9 mouse cellular contexts compared by ENCODE assay signal in the genomic region with DNA sequence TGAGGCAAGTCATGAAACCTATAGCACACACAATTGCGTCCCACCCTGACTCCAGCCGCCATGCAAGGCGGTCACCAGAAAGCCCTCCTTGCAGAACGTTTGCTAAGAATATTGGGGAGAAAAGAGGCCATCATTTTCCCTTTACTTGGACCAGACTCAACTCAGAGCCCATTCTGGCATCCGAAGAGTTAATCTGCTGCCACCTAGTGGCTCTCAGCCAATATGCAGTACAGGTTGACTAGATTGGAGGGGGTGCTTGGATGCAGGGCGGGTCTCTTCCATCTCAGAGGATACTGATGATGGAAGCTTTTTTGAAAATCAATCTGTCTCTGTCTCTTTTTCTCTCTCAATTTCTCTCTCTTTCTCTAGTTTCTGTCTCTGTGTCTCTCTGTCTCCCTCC.
DNase-seq lines count a peak whose midpoint lies in the region; ATAC-seq lines count a peak whose summit lies in the region.
"Had no signal": no experiment of that assay in that cellular context is flagged by ENCODE, and none has a peak within 500 bp of the region (broad histone marks: within the 10 kb centered on the region; RNA-seq: fewer than 3 reads in every experiment).

No protein-coding gene starts in this region.

- H3K4me2 ChIP-seq in embryonic facial prominence, embryonic 15.5 days (replicated peaks): 0 out of 2 replicates have a peak overlapping the region, but pooled peaks have one; percentile 45
- H3K4me2 ChIP-seq in hindbrain, embryonic 11.5 days (replicated peaks; ENCODE audit: low read depth, low read length): peak overlapping the region; percentile 26; the same call in 1 of the 2 replicates

- H3K4me3 ChIP-seq in embryonic facial prominence, embryonic 15.5 days (replicated peaks): no peak overlapping the region
- H3K4me3 ChIP-seq in hindbrain, embryonic 11.5 days (ENCODE audit: low read depth, low read length): peak overlapping the region; percentile 14; the same call in 1 of the 2 replicates
- H3K4me3 ChIP-seq: erythroblast, embryonic 14.5 days had no signal

- H3K9ac ChIP-seq in embryonic facial prominence, embryonic 15.5 days: no peak overlapping the region
- H3K9ac ChIP-seq in hindbrain, embryonic 11.5 days (ENCODE audit: low read depth, low read length): no peak overlapping the region

- peaks cover 17% of the 10 kb centered on the region for H3K4me1 ChIP-seq in embryonic facial prominence, embryonic 15.5 days
- no peaks in the 10 kb centered on the region for H3K4me1 ChIP-seq in hindbrain, embryonic 11.5 days (replicated peaks; ENCODE audit: control insufficient read depth, insufficient read depth, low read length)

- no peak for ATAC-seq in embryonic facial prominence, embryonic 15.5 days (ENCODE audit: insufficient number of reproducible peaks, low FRiP score, low TSS enrichment, low read depth)
- peak; percentile 93 for ATAC-seq in hindbrain, embryonic 11.5 days (ENCODE audit: low FRiP score)

- intact Hi-C loops in gastrocnemius, postnatal 36 days (cut with DNase I): no loop called here

- no peaks in the 10 kb centered on the region for H3K9me3 ChIP-seq in embryonic facial prominence, embryonic 15.5 days (replicated peaks)
- H3K9me3 ChIP-seq in hindbrain, embryonic 11.5 days (ENCODE audit: control insufficient read depth, low read length): no peaks in the 10 kb centered on the region

- H3K27ac ChIP-seq in embryonic facial prominence, embryonic 15.5 days (replicated peaks): peak overlapping the region; percentile 1; the same call in 1 of the 2 replicates
- no peak overlapping the region for H3K27ac ChIP-seq in hindbrain, embryonic 11.5 days (ENCODE audit: low read depth, low read length)

- 9% methylated on average over 6 of the region's 6 CpGs for WGBS in embryonic facial prominence, embryonic 15.5 days
- WGBS in hindbrain, embryonic 11.5 days: 3% methylated on average over 6 of the region's 6 CpGs

- peak; percentile 81 for DNase-seq in CD4-positive, CD25-positive, alpha-beta regulatory T cell, adult 2 months (ENCODE audit: low read depth, low spot score)
- DNase-seq in brain, adult 2 months (ENCODE audit: low read depth, low spot score): peak; percentile 74
- peak; percentile 91 for DNase-seq in hindbrain, embryonic 11.5 days (ENCODE audit: low spot score)
- peak; percentile 34 for DNase-seq in layer of hippocampus, adult 9-11 months
- DNase-seq in lung, postnatal 36 days: peak; percentile 67
- DNase-seq in right cerebral cortex, postnatal 4 days: peak; percentile 63
- DNase-seq in gastrocnemius, postnatal 36 days: no peak

- H3K27me3 ChIP-seq in embryonic facial prominence, embryonic 15.5 days: no peaks in the 10 kb centered on the region
- H3K27me3 ChIP-seq in hindbrain, embryonic 11.5 days (ENCODE audit: control insufficient read depth, insufficient read depth, low read length): no peaks in the 10 kb centered on the region

- H3K36me3 ChIP-seq in embryonic facial prominence, embryonic 15.5 days: no peaks in the 10 kb centered on the region
- H3K36me3 ChIP-seq in hindbrain, embryonic 11.5 days (ENCODE audit: control insufficient read depth, insufficient read depth, low read length): no peaks in the 10 kb centered on the region

Comparison
In these comparisons a context has a peak if more than half of its experiments do, and no peak if none do; other contexts are left out.
1. DNase-seq: peak in CD4-positive, CD25-positive, alpha-beta regulatory T cell, adult 2 months (single experiment), brain, adult 2 months (single experiment), hindbrain, embryonic 11.5 days (single experiment), layer of hippocampus, adult 9-11 months (single experiment), lung, postnatal 36 days (single experiment) and right cerebral cortex, postnatal 4 days (single experiment); none in gastrocnemius, postnatal 36 days (0 of 2).